Mouse (Mus musculus) forebrain, postnatal 0 days (tissue): Measurements from ENCODE around the gene Atp8b2. TPM values are rescaled to one million over a fixed set of nuclear protein-coding genes. Genes with fewer than 3 reads are reported as not detected.

Experiments
- ATAC-seq: fragments of 200-750 bp; cut with Nextera tagmentation; 2 replicates; pipeline ENCODE4 v1.8.0; 2017; ENCODE audit warnings: mild to moderate bottlenecking, moderate library complexity
- DNase-seq: peaks from one replicate; pipeline ENCODE4 v3.0.0-alpha.2; 2015
- H3K27ac ChIP-seq: fragments of 300-500 bp; sonication (generic); 2 replicates; pipeline ENCODE4 v1.5.1; 2014; ENCODE audit warnings: low read depth, mild to moderate bottlenecking, antibody characterized with exemption, low read length, moderate library complexity, mixed read lengths
- H3K27me3 ChIP-seq: fragments of 300-500 bp; sonication (generic); 2 replicates; pipeline ENCODE4 v1.6.1; 2014; ENCODE audit warnings: mild to moderate bottlenecking, low read length, mixed read lengths; ENCODE audit not compliant: insufficient read depth
- H3K36me3 ChIP-seq: fragments of 300-500 bp; sonication (generic); 2 replicates; pipeline ENCODE4 v1.6.1; 2014; ENCODE audit warnings: mild to moderate bottlenecking, moderate library complexity; ENCODE audit not compliant: insufficient read depth
- H3K4me1 ChIP-seq: fragments of 300-500 bp; sonication (generic); 2 replicates; pipeline ENCODE4 v1.6.1; 2014; ENCODE audit warnings: antibody characterized with exemption; ENCODE audit not compliant: insufficient read depth
- H3K4me2 ChIP-seq: fragments of 300-500 bp; sonication (generic); 2 replicates; pipeline ENCODE4 v1.6.1; 2014; ENCODE audit warnings: low read depth, mild to moderate bottlenecking, moderate library complexity
- H3K4me3 ChIP-seq: fragments of 300-500 bp; sonication (generic); 2 replicates; pipeline ENCODE4 v1.5.1; 2014; ENCODE audit warnings: low read depth, low read length, mixed read lengths
- H3K9ac ChIP-seq: fragments of 300-500 bp; sonication (generic); 2 replicates; pipeline ENCODE4 v1.6.1; 2014; ENCODE audit warnings: mild to moderate bottlenecking
- H3K9me3 ChIP-seq: fragments of 300-500 bp; sonication (generic); 2 replicates; pipeline ENCODE4 v1.6.1; 2016; ENCODE audit warnings: low read length
- CTCF ChIP-seq: sonication (generic); IDR thresholded peaks from 2 replicates; pipeline ENCODE4 v1.5.1; 2016; ENCODE audit warnings: antibody characterized with exemption, control low read depth, low read depth
- WGBS: fragments of 180-500 bp; shearing (Covaris S2); extraction: QIAGEN DNeasy Blood & Tissue Kit; methylation state at CpG from one replicate; pipeline ENCODE4 v1.1.7; 2014; 5-methylcytosine and 5-hydroxymethylcytosine counted together
- polyA plus RNA-seq: library from polyadenylated mRNA; unstranded; fragments of >200 nt; fragmentation: Nextera tagmentation; extraction: Ambion mirVana; gene quantifications from 2 replicates; pipeline ENCODE4 v1.2.1, GENCODE M21; 2015
- total RNA-seq: library from RNA; depleted of rRNA; stranded (reverse); fragments of >200 nt; gene quantifications from 2 replicates; pipeline ENCODE4 v1.2.3, GENCODE M21; 2014

Atp8b2 gene
- total and polyA plus RNA-seq, 2 experiments from 2014 or later, result 6.2 to 77.9 TPM

- Histone ChIP-seq H3K27me3 (no peaks in the 10 kb centered on the region), H3K27ac (no peak overlapping the region), H3K4me3 (no peak overlapping the region), H3K9me3 (no peaks in the 10 kb centered on the region), H3K9ac (no peak overlapping the region), H3K4me1 (peaks cover 14% of the 10 kb centered on the region), H3K4me2 (no peak overlapping the region), H3K36me3 (no peaks in the 10 kb centered on the region)
- ATAC-seq (no peak), DNase-seq (no peak)
- WGBS, result 67% methylated on average over 4 of the region's 4 CpGs
- peak; percentile 35; the same call in 1 of the 2 replicates for TF ChIP-seq CTCF
Measured at GRCm38 (mm10) chr3:89966946-89967345, 3.6 kb upstream of the Atp8b2 start.

GRCm38 (mm10) chr3:89965972-89966371 lies 2.7 kb upstream of the Atp8b2 start:
- Histone ChIP-seq H3K27ac (no peak overlapping the region), H3K9ac (no peak overlapping the region), H3K27me3 (no peaks in the 10 kb centered on the region), H3K9me3 (no peaks in the 10 kb centered on the region), H3K4me1 (peaks cover 23% of the 10 kb centered on the region), H3K4me3 (no peak overlapping the region), H3K36me3 (no peaks in the 10 kb centered on the region), H3K4me2 (no peak overlapping the region)
- no peak for ATAC-seq
- no peak for TF ChIP-seq CTCF
- no peak for DNase-seq
- 91% methylated on average over 5 of the region's 5 CpGs for WGBS

GRCm38 (mm10) chr3:89965557-89965956 lies 2.2 kb upstream of the Atp8b2 start:
- Histone ChIP-seq H3K27ac (no peak overlapping the region), H3K4me2 (no peak overlapping the region), H3K36me3 (no peaks in the 10 kb centered on the region), H3K4me1 (peaks cover 26% of the 10 kb centered on the region), H3K4me3 (no peak overlapping the region), H3K27me3 (no peaks in the 10 kb centered on the region), H3K9me3 (no peaks in the 10 kb centered on the region), H3K9ac (no peak overlapping the region)
- 94% methylated on average over 8 of the region's 8 CpGs for WGBS
- DNase-seq, result no peak
- no peak for TF ChIP-seq CTCF
- ATAC-seq, result no peak

DNA sequence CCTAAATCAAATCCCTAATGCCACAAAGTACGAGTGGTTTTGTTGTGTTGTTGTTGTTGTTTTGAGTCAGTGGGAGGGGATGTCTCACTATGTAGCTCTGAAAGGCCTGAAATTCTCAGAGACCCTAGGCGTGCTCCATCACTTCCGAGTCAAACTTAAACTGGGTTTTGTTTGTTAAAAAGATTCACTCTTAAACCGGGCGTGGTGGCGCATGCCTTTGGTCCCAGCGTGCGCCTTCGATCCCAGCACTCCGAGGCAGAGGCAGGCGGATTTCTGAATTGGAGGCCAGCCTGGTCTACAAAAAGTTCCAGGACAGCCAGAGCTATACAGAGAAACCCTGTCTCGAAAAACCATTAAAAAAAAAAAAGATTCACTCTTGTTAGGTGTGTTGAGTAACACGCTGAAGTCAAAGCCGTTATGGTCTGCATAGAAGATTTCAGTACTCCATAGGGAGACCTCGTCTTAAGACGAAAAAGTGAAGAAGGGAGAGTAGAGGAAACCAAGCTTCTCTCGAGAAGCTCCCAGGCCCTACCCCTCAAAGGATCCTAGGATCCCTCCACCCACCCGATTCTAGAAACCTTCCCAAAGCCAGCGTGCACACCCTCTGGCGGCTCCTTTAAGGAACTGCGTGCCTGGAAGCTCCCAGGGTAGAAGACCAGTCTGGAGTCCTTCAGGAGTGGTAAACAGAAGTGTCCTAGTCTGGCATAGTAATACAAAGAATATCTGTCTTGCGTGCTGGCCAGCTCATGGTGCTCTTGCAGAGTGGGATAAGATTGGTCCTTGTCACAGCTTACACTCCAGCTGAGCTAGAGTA lies 825 bp upstream of the Atp8b2 start:
- Histone ChIP-seq H3K9ac (peak overlapping the region; percentile 88), H3K27me3 (no peaks in the 10 kb centered on the region), H3K4me3 (peak overlapping the region; percentile 94), H3K9me3 (no peaks in the 10 kb centered on the region), H3K27ac (peak overlapping the region; percentile 87), H3K36me3 (no peaks in the 10 kb centered on the region), H3K4me1 (peaks cover 30% of the 10 kb centered on the region), H3K4me2 (peak overlapping the region; percentile 96)
- TF ChIP-seq CTCF, result peak; percentile 78
- 29% methylated on average over 22 of the region's 22 CpGs for WGBS
- DNase-seq (peak; percentile 81), ATAC-seq (no peak)

DNA sequence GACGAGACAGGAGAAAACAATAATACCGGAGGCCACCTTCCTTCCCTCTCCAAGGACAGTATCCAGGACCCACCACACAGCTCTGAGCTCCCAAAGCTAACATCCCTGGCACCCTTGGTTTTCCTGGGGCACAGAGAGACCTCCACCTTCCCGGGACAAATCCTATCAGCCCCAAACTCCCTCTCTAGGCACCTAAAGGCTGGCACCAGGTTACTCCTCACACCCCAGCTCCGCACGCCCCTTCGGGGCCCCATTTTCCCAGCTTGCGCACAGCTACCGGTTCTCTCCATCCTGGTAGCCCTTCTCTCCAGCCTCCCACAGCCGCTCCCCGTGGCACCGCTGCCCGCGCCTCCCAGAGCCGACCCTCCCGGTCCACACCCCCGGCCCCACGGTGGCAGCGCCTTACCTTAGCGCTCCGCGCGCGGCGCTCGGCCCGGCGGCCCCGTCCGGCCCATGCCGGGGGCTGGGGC lies 522 bp downstream of the Atp8b2 start:
- Histone ChIP-seq H3K9me3 (no peaks in the 10 kb centered on the region), H3K4me2 (peak overlapping the region; percentile 96), H3K4me1 (peaks cover 30% of the 10 kb centered on the region), H3K9ac (peak overlapping the region; percentile 88), H3K36me3 (peaks cover 7% of the 10 kb centered on the region), H3K27ac (peak overlapping the region; percentile 87), H3K4me3 (peak overlapping the region; percentile 94), H3K27me3 (no peaks in the 10 kb centered on the region)
- ATAC-seq, result peak; percentile 5
- DNase-seq, result peak; percentile 51
- no peak for TF ChIP-seq CTCF
- WGBS, result under 1% methylated on average over 29 of the region's 30 CpGs

GRCm38 (mm10) chr3:89962059-89962750 lies 1.1 kb downstream of the Atp8b2 start:
- peak overlapping the region; percentile 94 for H3K4me3 ChIP-seq
- H3K36me3 ChIP-seq, result peaks cover 13% of the 10 kb centered on the region
- H3K4me2 ChIP-seq, result peak overlapping the region; percentile 96
- no peaks in the 10 kb centered on the region for H3K27me3 ChIP-seq
- H3K27ac ChIP-seq, result peak overlapping the region; percentile 87
- ATAC-seq (no peak), DNase-seq (no peak)
- H3K9ac ChIP-seq, result peak overlapping the region; percentile 88
- H3K4me1 ChIP-seq, result peaks cover 30% of the 10 kb centered on the region
- no peaks in the 10 kb centered on the region for H3K9me3 ChIP-seq
- WGBS, result 4% methylated on average over 14 of the region's 14 CpGs
- no peak for TF ChIP-seq CTCF

DNA sequence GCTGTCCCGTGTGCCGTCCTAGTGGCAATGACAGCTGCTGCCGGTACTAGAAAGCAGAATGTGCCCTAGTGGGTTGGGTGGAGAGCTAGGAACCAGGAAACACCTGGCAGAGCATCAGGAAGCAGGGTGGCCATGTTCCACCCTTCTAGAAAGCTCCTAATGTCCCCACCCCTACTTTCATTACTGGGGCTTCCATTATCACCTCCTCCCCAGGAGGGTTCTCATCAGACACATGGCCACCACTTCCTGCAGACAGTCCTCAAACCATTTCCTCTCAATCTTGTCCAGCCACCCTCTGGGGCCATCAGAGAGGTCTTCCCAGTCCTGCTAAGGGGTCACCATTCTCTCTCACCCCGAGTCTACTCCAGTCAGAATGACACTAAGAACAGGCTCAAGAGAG lies 1.9 kb downstream of the Atp8b2 start:
- H3K9ac ChIP-seq, result no peak overlapping the region
- H3K27me3 ChIP-seq, result no peaks in the 10 kb centered on the region
- WGBS, result 50% methylated on average over 4 of the region's 4 CpGs
- H3K36me3 ChIP-seq, result peaks cover 20% of the 10 kb centered on the region
- TF ChIP-seq CTCF, result no peak
- ATAC-seq (no peak), DNase-seq (no peak)
- no peaks in the 10 kb centered on the region for H3K9me3 ChIP-seq
- peaks cover 30% of the 10 kb centered on the region for H3K4me1 ChIP-seq
- H3K4me2 ChIP-seq, result peak overlapping the region; percentile 96
- H3K27ac ChIP-seq, result no peak overlapping the region
- 0 out of 2 replicates have a peak overlapping the region, but pooled peaks have one; percentile 56 for H3K4me3 ChIP-seq
